Comparison of ENCODE assay signal across 9 mouse cellular contexts in genomic region chr13:31207709-31208108, GRCm38 (mm10).
DNase-seq lines count a peak whose midpoint lies in the region; ATAC-seq and TF ChIP-seq lines count a peak whose summit lies in the region.
"Had no signal": no experiment of that assay in that cellular context is flagged by ENCODE, and none has a peak within 500 bp of the region (broad histone marks: within the 10 kb centered on the region; RNA-seq: fewer than 3 reads in every experiment).

No protein-coding gene starts in this region.

- H3K79me2 ChIP-seq in liver, adult 2 months (ENCODE audit: control insufficient read depth, insufficient read depth, low read length) = no peaks in the 10 kb centered on the region

- TF ChIP-seq CTCF in liver, adult 2 months (IDR thresholded peaks at IDR 0.05; ENCODE audit: low read depth, low read length) = peak; percentile 63
- TF ChIP-seq CTCF in olfactory bulb, adult 2 months (IDR thresholded peaks at IDR 0.05; ENCODE audit: insufficient read depth, low read depth, low read length) = peak; percentile 35; the same call in 1 of the 2 replicates

- TF ChIP-seq POLR2A in liver, adult 2 months (IDR thresholded peaks at IDR 0.05; ENCODE audit: extremely low read depth, insufficient read depth, low read length) = no peak
- TF ChIP-seq POLR2A in olfactory bulb, adult 2 months (IDR thresholded peaks at IDR 0.05; ENCODE audit: insufficient read depth, low read depth, low read length) = no peak

- WGBS in liver, adult 2 months = 56% methylated on average over 5 of the region's 5 CpGs
- WGBS in liver, embryonic 11.5 days = 49% methylated on average over 5 of the region's 5 CpGs
- WGBS in olfactory bulb, adult 2 months = 28% methylated on average over 5 of the region's 5 CpGs

- DNase-seq in liver, adult 2 months (ENCODE audit: extremely low read depth, low read depth, low spot score) = peak; percentile 41
- DNase-seq in liver, embryonic 11.5 days (ENCODE audit: low spot score) = no peak
- DNase-seq in adrenal gland, postnatal 25 days = peak; percentile 44
- peak; percentile 46 for DNase-seq in gonadal fat pad, adult 2 months (ENCODE audit: low read depth)
- peak; percentile 33 for DNase-seq in layer of hippocampus, adult 9-11 months
- no peak for DNase-seq in thymus, adult 18-20 months

- no peaks in the 10 kb centered on the region for H3K27me3 ChIP-seq in liver, adult 2 months (ENCODE audit: control insufficient read depth, insufficient read depth, low read length)
- H3K27me3 ChIP-seq in liver, embryonic 11.5 days (replicated peaks; ENCODE audit: control insufficient read depth, insufficient read depth, low read length) = no peaks in the 10 kb centered on the region

- H3K9me3 ChIP-seq in liver, embryonic 11.5 days (ENCODE audit: control insufficient read depth, low read length) = no peaks in the 10 kb centered on the region
- H3K9me3 ChIP-seq: limb, embryonic 13.5 days had no signal

- no peak overlapping the region for H3K27ac ChIP-seq in liver, adult 2 months (replicated peaks; ENCODE audit: insufficient read depth, low read depth, low read length)
- H3K27ac ChIP-seq in liver, embryonic 11.5 days (ENCODE audit: low read depth, low read length) = no peak overlapping the region
- H3K27ac ChIP-seq in olfactory bulb, adult 2 months (ENCODE audit: insufficient read depth, low read depth, low read length) = no peak overlapping the region
- H3K27ac ChIP-seq: limb, embryonic 13.5 days had no signal

- H3K9ac ChIP-seq in liver, adult 2 months (ENCODE audit: low read depth, low read length) = no peak overlapping the region
- no peak overlapping the region for H3K9ac ChIP-seq in liver, embryonic 11.5 days (ENCODE audit: low read depth, low read length)
- H3K9ac ChIP-seq: limb, embryonic 13.5 days had no signal

- H3K36me3 ChIP-seq in liver, adult 2 months (ENCODE audit: control insufficient read depth, insufficient read depth, low read length) = no peaks in the 10 kb centered on the region
- no peaks in the 10 kb centered on the region for H3K36me3 ChIP-seq in liver, embryonic 11.5 days (ENCODE audit: control insufficient read depth, insufficient read depth, low read length)
- H3K36me3 ChIP-seq: limb, embryonic 13.5 days had no signal

- H3K4me1 ChIP-seq in liver, adult 2 months (ENCODE audit: control insufficient read depth, insufficient read depth, low read length) = peaks cover 2% of the 10 kb centered on the region; the same call in 1 of the 2 replicates
- H3K4me1 ChIP-seq in liver, embryonic 11.5 days (replicated peaks; ENCODE audit: control insufficient read depth, insufficient read depth, low read length) = no peaks in the 10 kb centered on the region
- H3K4me1 ChIP-seq in olfactory bulb, adult 2 months (ENCODE audit: control insufficient read depth, insufficient read depth, low read length) = no peaks in the 10 kb centered on the region

- no peak overlapping the region for H3K4me2 ChIP-seq in liver, embryonic 11.5 days
- H3K4me2 ChIP-seq: limb, embryonic 13.5 days had no signal

- ATAC-seq in liver, embryonic 11.5 days (replicated peaks; ENCODE audit: low FRiP score) = no peak
- no peak for ATAC-seq in erythroid progenitor cell, adult 5-6 weeks (replicated peaks; ENCODE audit: low FRiP score, poor library complexity, severe bottlenecking)

- H3K4me3 ChIP-seq in liver, adult 2 months (ENCODE audit: insufficient read depth, low read depth, low read length) = no peak overlapping the region
- no peak overlapping the region for H3K4me3 ChIP-seq in liver, embryonic 11.5 days (ENCODE audit: low read depth, low read length)
- no peak overlapping the region for H3K4me3 ChIP-seq in olfactory bulb, adult 2 months (ENCODE audit: insufficient read depth, low read depth, low read length)
- H3K4me3 ChIP-seq: limb, embryonic 13.5 days had no signal

Comparison
In these comparisons a context has a peak if more than half of its experiments do, and no peak if none do; other contexts are left out.
1. DNase-seq: peak in liver, adult 2 months (single experiment), adrenal gland, postnatal 25 days (single experiment), gonadal fat pad, adult 2 months (single experiment) and layer of hippocampus, adult 9-11 months (single experiment); none in liver, embryonic 11.5 days (single experiment) and thymus, adult 18-20 months (0 of 2).